Mouse (Mus musculus) myocyte (in vitro differentiated cells): ENCODE data around the gene Adipor2.

Experiments
- CEBPB ChIP-seq: IDR thresholded peaks from 2 replicates; pipeline ENCODE4 v1.6.1; 2011; ENCODE audit warnings: mild to moderate bottlenecking, moderate library complexity; ENCODE audit not compliant: poor library complexity, insufficient read depth, severe bottlenecking
- E2F4 ChIP-seq: IDR thresholded peaks from one replicate; pipeline ENCODE4 v1.6.1; 2011; ENCODE audit warnings: mild to moderate bottlenecking, control low read depth, moderate library complexity; ENCODE audit not compliant: insufficient read depth
- MAX ChIP-seq: IDR thresholded peaks from one replicate; pipeline ENCODE4 v1.6.1; 2011; ENCODE audit warnings: low read depth, mild to moderate bottlenecking, control low read depth
- MYOD1 ChIP-seq, 3 experiments: IDR thresholded peaks; one replicate each; pipeline ENCODE4 v1.6.1; 2011; ENCODE audit warnings: control low read depth in 2 of 3, low read depth in 2 of 3, mild to moderate bottlenecking in 2 of 3, moderate library complexity in 1 of 3; ENCODE audit not compliant: insufficient read length in 2 of 3, control insufficient read depth in 1 of 3
- MYOG ChIP-seq, 3 experiments: IDR thresholded peaks; one replicate each; pipeline ENCODE4 v1.6.1; 2011; ENCODE audit warnings: control low read depth in 2 of 3, low read depth in 2 of 3, mild to moderate bottlenecking in 2 of 3; ENCODE audit not compliant: insufficient read length in 2 of 3, control insufficient read depth in 1 of 3, insufficient read depth in 1 of 3
- POLR2A ChIP-seq: IDR thresholded peaks from one replicate; pipeline ENCODE4 v1.6.1; 2011; ENCODE audit warnings: low read depth, mild to moderate bottlenecking, control low read depth, moderate library complexity; ENCODE audit not compliant: insufficient read length
- POLR2AphosphoS2 ChIP-seq: IDR thresholded peaks from one replicate; pipeline ENCODE4 v1.6.1; 2011; ENCODE audit warnings: low read depth, control low read depth; ENCODE audit not compliant: insufficient read length
- REST ChIP-seq: IDR thresholded peaks from one replicate; pipeline ENCODE4 v1.6.1; 2011; ENCODE audit warnings: mild to moderate bottlenecking, control low read depth, moderate library complexity; ENCODE audit not compliant: insufficient read depth, insufficient read length
- TCF12 ChIP-seq: IDR thresholded peaks from one replicate; pipeline ENCODE4 v1.6.1; 2011; ENCODE audit warnings: mild to moderate bottlenecking, control low read depth; ENCODE audit not compliant: poor library complexity, insufficient read depth, severe bottlenecking
- USF1 ChIP-seq: IDR thresholded peaks from one replicate; pipeline ENCODE4 v1.6.1; 2011; ENCODE audit warnings: low read depth, mild to moderate bottlenecking, control low read depth, moderate library complexity

- TF ChIP-seq POLR2A (no peak), MAX (no peak), MYOD1 (IDR thresholded peaks at IDR 0.05; ENCODE audit: control insufficient read depth in 1 of 3, insufficient read length in 2 of 3, low read depth in 2 of 3) (no peak), E2F4 (no peak), USF1 (no peak), CEBPB (no peak), MYOG (IDR thresholded peaks at IDR 0.05; ENCODE audit: control insufficient read depth in 1 of 3, insufficient read depth in 1 of 3, insufficient read length in 2 of 3, low read depth in 2 of 3) (no peak), POLR2AphosphoS2 (no peak), TCF12 (no peak), REST (no peak)
Observed at GRCm38 (mm10) chr6:119434394-119434793, 16.9 kb upstream of the Adipor2 start.
